21 mouse cellular contexts compared by ENCODE assay signal in genomic region chr2:156737976-156738375, GRCm38 (mm10). TPM values are rescaled to one million over a fixed set of nuclear protein-coding genes. Genes with fewer than 3 reads are reported as not detected.
DNase-seq lines count a peak whose midpoint lies in the region; ATAC-seq and TF ChIP-seq lines count a peak whose summit lies in the region.
"Had no signal": no experiment of that assay in that cellular context is flagged by ENCODE, and none has a peak within 500 bp of the region (broad histone marks: within the 10 kb centered on the region; RNA-seq: fewer than 3 reads in every experiment).

No protein-coding gene starts in this region.

- peak; percentile 49 for DNase-seq in gastrocnemius, adult 2 months
- DNase-seq in gastrocnemius, postnatal 4 days (ENCODE audit: low spot score in 2 of 2), result no peak
- DNase-seq in ovary, postnatal 36 days (ENCODE audit: low spot score), result peak; percentile 64
- no peak for DNase-seq in ovary, postnatal 14 days (ENCODE audit: low spot score)
- peak; percentile 50 for DNase-seq in heart, postnatal 4 days
- DNase-seq in testis, postnatal 14 days (ENCODE audit: low spot score), result peak; percentile 80
- DNase-seq: cerebellum, adult 18-20 months; gastrocnemius, postnatal 14 days; kidney, adult 9 months; left cerebral cortex, postnatal 4 days; liver; right cerebral cortex, postnatal 25 days; thymus, postnatal 14 days had no signal

- intact Hi-C loops in gastrocnemius, adult 2 months (cut with DNase I), result loop anchor here (10.0 kb wide), 1 partner anchor 127 kb away; the partner anchor contains the start of gene Rab5if

- H3K27ac ChIP-seq in gastrocnemius, adult 2 months, result peak overlapping the region; percentile 90
- H3K27ac ChIP-seq: forebrain, embryonic 12.5 days; midbrain, embryonic 12.5 days; neural tube, embryonic 13.5 days had no signal

- ATAC-seq in inflammation-experienced regulatory T-cells, adult 6 months, result no peak
- no peak for ATAC-seq in granulocyte monocyte progenitor cell, adult 5-6 weeks (replicated peaks; ENCODE audit: poor library complexity, severe bottlenecking)
- ATAC-seq: hindbrain, embryonic 16.5 days; lung, postnatal 0 days had no signal

- TF ChIP-seq CTCF in gastrocnemius, adult 2 months (IDR thresholded peaks at IDR 0.05), result no peak

- H3K4me3 ChIP-seq in gastrocnemius, adult 2 months, result no peak overlapping the region
- H3K4me3 ChIP-seq: forebrain, embryonic 12.5 days; midbrain, embryonic 12.5 days; neural tube, embryonic 13.5 days had no signal

RNA-seq across cellular contexts. Expression of gene Myl9, which starts 37.2 kb away (rescaled TPM):
- total RNA-seq in gastrocnemius, adult 2 months (2021), result 10 to 100 TPM; 41.2 to 50.0 TPM
- 100 to 1,000 TPM; 247 to 265 TPM for total RNA-seq in gastrocnemius, postnatal 4 days (2021)
- total RNA-seq in heart, postnatal 4 days (2021), result 1,000 to 10,000 TPM; 1,178 to 1,267 TPM
- polyA plus RNA-seq in inflammation-experienced regulatory T-cells, adult 6 months (2017; shearing (Covaris generic)), result not detected
- not detected in 2 replicates for total RNA-seq in granulocyte monocyte progenitor cell, adult 5-6 weeks (2014; fragmentation: Nextera tagmentation)
- total RNA-seq in granulocyte monocyte progenitor cell, adult 5-6 weeks (2017), result not detected in 2 replicates
- total RNA-seq: megakaryocyte progenitor cell, adult 5-6 weeks had no signal

Comparison
In these comparisons a context has a peak if more than half of its experiments do, and no peak if none do; other contexts are left out.
1. DNase-seq: peak in gastrocnemius, adult 2 months (single experiment), ovary, postnatal 36 days (single experiment), heart, postnatal 4 days (single experiment) and testis, postnatal 14 days (single experiment); none in gastrocnemius, postnatal 4 days (0 of 2) and ovary, postnatal 14 days (single experiment).
2. RNA of gene Myl9, which starts 37.2 kb away (total RNA-seq): 1,178 to 1,267 TPM in heart, postnatal 4 days, 247 to 265 TPM in gastrocnemius, postnatal 4 days and 41.2 to 50.0 TPM in gastrocnemius, adult 2 months; not detected in granulocyte monocyte progenitor cell, adult 5-6 weeks; every median in the first group is over 10 times any median in the second.